Mouse (Mus musculus): ENCODE measurements around the gene Dlg4. TPM values are rescaled to one million over a fixed set of nuclear protein-coding genes. Genes with fewer than 3 reads are reported as not detected.

Dlg4 gene
- polyA plus RNA-seq, 1 experiment from 2014 or later: 5.1 TPM

DNA sequence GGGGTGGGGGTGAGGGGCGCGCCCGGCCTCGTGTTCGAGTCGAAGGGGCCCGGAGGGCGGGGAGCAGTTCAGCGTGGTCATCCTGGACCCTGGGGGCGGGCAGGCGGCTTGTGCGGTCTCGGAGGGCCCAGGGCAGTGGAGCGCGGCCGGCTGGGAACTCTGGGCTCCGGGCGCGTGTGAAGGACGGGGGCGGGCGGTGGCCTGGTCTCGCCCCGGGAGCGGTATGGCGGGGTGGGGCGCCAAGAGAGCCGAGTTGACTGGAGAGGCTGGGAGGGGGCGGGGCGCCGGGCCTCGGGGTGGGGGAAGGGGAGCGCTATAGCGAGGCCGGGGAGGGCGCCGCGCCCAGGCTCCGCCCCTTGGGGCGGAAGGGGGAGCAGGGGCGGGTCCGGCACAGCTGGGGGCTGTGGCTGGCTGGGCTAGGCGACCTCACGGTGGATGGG is 19.7 kb upstream of the Dlg4 start:
- under 1% methylated on average over 36 of the region's 44 CpGs for WGBS
- Histone ChIP-seq H3K27me3 (replicated peaks) (no peaks in the 10 kb centered on the region), H3K4me2 (peak overlapping the region; percentile 70), H3K9ac (peak overlapping the region; percentile 100), H3K9me3 (no peaks in the 10 kb centered on the region), H3K4me3 (peak overlapping the region; percentile 99), H3K4me1 (peaks cover 52% of the 10 kb centered on the region), H3K36me3 (peaks cover 56% of the 10 kb centered on the region), H3K27ac (replicated peaks) (peak overlapping the region; percentile 99)
- ATAC-seq (ENCODE audit: extremely low read depth, insufficient number of reproducible peaks, low FRiP score, low TSS enrichment): peak; percentile 58

DNA sequence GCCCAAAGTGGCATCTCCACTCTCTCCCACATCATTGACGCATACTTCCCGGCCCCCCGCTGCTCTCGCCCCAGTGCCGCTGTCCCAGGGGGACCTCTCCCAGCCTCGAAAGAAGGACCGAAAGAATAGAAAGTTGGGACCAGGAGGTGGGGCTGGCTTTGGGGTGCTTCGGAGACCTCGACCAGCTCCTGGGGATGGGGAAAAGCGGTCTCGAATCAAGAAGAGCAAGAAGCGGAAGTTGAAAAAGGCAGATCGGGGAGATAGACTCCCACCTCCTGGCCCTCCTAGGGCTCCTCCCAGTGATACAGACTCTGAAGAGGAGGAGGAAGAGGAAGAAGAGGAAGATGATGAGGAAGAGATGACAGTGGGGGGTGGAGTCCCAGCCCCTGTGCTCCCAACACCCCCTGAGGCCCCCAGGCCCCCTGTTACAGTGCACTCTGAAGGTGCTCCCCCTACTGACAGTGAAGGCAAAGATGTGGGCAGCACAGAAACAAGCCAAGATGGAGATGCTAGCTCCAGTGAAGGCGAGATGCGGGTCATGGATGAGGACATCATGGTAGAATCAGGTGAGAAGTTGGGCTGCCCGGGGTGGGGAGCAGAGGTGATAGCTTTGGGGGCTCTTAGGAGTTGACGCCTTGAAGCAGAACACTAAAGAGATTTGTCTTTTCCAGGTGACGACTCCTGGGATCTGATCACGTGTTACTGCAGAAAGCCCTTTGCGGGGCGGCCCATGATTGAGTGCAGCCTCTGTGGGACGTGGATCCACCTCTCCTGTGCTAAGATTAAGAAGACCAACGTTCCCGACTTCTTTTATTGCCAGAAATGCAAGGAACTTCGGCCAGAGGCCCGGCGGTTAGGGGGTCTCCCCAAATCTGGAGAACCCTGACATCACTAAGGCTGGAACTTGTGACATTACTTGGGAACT is 17.9 kb upstream of the Dlg4 start:
- peaks cover 60% of the 10 kb centered on the region for H3K4me1 ChIP-seq
- 87% methylated on average over 27 of the region's 27 CpGs for WGBS
- peak overlapping the region; percentile 99 for H3K4me3 ChIP-seq
- H3K9ac ChIP-seq: peak overlapping the region; percentile 100; the same call in 1 of the 2 replicates
- H3K9me3 ChIP-seq: no peaks in the 10 kb centered on the region
- peak overlapping the region; percentile 70 for H3K4me2 ChIP-seq
- peaks cover 44% of the 10 kb centered on the region for H3K36me3 ChIP-seq
- H3K27me3 ChIP-seq (replicated peaks): no peaks in the 10 kb centered on the region
- no peak for ATAC-seq (ENCODE audit: extremely low read depth, insufficient number of reproducible peaks, low FRiP score, low TSS enrichment)
- H3K27ac ChIP-seq (replicated peaks): no peak overlapping the region

DNA sequence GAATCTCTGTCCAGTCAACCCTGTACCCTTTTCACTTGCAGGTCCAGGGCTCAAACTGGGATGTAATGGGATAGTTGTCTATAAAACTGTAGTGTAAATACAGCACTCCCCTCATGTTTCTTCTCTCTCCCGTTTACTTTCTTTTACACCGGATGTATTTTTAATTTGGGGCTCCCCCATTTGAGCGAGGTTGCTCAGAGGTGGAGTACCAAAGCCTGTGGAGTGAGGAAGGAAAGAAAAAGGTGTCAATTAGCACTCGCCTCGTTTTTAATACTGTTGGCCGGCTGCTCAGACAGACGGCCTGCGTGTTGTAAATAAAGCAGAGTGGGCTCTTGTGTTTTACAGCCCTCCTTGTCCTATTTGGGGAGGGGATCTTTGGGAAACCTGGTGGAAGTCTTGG is 17.1 kb upstream of the Dlg4 start:
- Histone ChIP-seq H3K36me3 (peaks cover 36% of the 10 kb centered on the region), H3K4me1 (peaks cover 54% of the 10 kb centered on the region), H3K4me2 (peak overlapping the region; percentile 79), H3K9ac (0 out of 2 replicates have a peak overlapping the region, but pooled peaks have one; percentile 34), H3K27me3 (replicated peaks) (no peaks in the 10 kb centered on the region), H3K9me3 (no peaks in the 10 kb centered on the region), H3K4me3 (peak overlapping the region; percentile 79), H3K27ac (replicated peaks) (peak overlapping the region; percentile 96)
- ATAC-seq (ENCODE audit: extremely low read depth, insufficient number of reproducible peaks, low FRiP score, low TSS enrichment): no peak
- 84% methylated on average over 8 of the region's 8 CpGs for WGBS

DNA sequence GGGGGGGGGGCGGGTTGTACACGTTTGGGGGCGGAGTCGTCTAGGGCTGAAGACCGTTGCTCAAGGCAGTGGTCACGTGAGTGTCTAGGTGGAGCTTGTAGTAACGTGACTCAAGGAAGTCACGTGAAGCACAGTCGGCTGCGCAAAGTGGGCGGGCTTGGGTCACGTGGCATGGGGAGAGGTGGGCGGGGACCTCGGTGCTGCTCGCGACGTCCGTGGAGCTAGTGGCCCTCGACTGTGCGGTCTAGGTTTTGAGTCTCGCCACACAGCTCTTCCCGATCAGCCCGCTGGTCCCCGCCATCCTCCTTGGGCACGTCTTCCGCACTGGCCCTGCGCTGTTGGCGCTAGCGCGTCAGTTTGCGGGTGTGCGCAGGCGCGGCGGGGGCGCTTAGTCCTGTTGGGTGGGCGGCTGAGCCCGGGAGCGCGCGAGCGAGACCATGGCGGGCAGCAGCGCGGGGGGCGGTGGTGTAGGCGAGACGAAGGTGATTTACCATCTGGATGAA is 16.3 kb upstream of the Dlg4 start, which contains the start of gene Dvl2:
Dvl2 (plus strand) TSS at position 200 of the 503 bp plus-strand sequence.
- ATAC-seq (ENCODE audit: extremely low read depth, insufficient number of reproducible peaks, low FRiP score, low TSS enrichment): peak; percentile 52

DNA sequence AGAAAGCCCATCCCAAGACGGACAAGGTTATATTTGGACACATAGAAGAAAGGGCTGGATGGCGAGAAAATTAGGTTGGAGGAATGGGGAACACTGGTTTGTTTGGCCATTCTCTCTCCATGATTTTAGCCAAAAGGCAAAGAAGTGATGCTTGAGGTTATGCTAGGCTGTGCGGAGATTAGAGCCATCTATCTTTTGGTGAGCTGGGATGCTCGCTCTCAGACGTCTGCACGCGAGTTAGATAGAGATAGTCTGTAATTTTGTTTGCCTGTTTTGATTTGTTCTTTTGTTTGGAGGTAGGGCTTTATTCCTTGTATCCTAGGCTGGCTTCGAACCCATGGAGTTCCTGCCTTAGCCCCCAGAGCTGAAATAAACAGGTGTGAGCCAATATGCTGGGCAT is 15.6 kb upstream of the Dlg4 start:
- Histone ChIP-seq H3K27ac (replicated peaks) (peak overlapping the region; percentile 96), H3K36me3 (peaks cover 48% of the 10 kb centered on the region), H3K4me1 (peaks cover 52% of the 10 kb centered on the region), H3K9me3 (no peaks in the 10 kb centered on the region), H3K27me3 (replicated peaks) (no peaks in the 10 kb centered on the region), H3K4me2 (peak overlapping the region; percentile 79), H3K9ac (peak overlapping the region; percentile 93), H3K4me3 (peak overlapping the region; percentile 79)
- 9% methylated on average over 8 of the region's 8 CpGs for whole genome bisulfite sequencing
- ATAC-seq (ENCODE audit: extremely low read depth, insufficient number of reproducible peaks, low FRiP score, low TSS enrichment): no peak

More for the DNA sequence above, 16.3 kb upstream of the Dlg4 start, which contains the start of gene Dvl2:
- Histone ChIP-seq H3K27me3 (replicated peaks) (no peaks in the 10 kb centered on the region), H3K4me1 (peaks cover 52% of the 10 kb centered on the region), H3K9me3 (no peaks in the 10 kb centered on the region), H3K9ac (peak within 1 kb of the TSS; percentile 93), H3K27ac (replicated peaks) (peak within 1 kb of the TSS; percentile 96), H3K4me2 (peak within 1 kb of the TSS; percentile 79), H3K4me3 (peak within 1 kb of the TSS; percentile 79), H3K36me3 (peaks cover 41% of the 10 kb centered on the region)
- WGBS: under 1% methylated on average over 47 of the region's 48 CpGs

DNA sequence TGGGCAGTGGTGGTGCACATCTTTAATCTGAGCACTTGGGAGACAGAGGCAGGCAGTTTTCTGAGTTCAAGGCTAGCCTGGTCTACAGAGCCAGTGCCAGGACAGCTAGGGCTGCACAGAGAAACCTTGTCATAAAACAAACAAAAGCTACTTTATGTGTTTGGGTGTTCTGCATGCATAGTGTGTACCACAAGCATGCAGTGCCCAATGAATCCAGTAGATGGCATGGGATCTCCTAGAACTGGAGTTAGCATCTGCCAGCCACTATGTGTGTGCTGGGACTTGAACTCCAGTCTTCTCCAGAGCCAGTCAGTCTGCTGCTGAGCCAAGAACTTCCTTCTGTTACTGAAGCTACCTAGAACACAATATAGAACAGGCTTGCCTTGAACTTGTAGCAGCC is 14.9 kb upstream of the Dlg4 start:
- Histone ChIP-seq H3K27me3 (replicated peaks) (no peaks in the 10 kb centered on the region), H3K4me1 (peaks cover 52% of the 10 kb centered on the region), H3K4me2 (peak overlapping the region; percentile 79), H3K9ac (peak overlapping the region; percentile 93), H3K27ac (replicated peaks) (no peak overlapping the region), H3K4me3 (peak overlapping the region; percentile 79), H3K9me3 (no peaks in the 10 kb centered on the region), H3K36me3 (peaks cover 55% of the 10 kb centered on the region)
- ATAC-seq (ENCODE audit: extremely low read depth, insufficient number of reproducible peaks, low FRiP score, low TSS enrichment): no peak

DNA sequence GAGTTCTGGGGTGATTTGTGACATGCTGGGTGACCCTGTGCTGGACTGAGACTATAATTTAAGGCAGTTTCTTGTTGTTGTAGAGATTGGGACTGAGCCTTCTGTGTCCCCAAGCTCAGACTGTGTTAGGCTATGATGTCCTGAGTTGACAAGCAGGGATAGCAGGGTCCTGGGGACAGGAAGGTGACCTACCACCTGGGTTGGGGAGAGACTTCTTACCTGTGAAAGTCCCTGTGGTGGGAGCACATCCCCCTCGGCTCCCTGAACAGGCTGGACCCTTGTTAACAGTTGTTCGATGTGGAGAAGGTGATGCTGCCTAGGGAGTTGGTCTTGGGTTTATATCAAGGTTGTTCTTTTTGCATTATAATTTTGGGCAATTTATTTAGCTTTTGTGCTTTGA is 14.3 kb upstream of the Dlg4 start:
- H3K4me3 ChIP-seq: peak overlapping the region; percentile 79
- H3K36me3 ChIP-seq: peaks cover 61% of the 10 kb centered on the region
- peak overlapping the region; percentile 44; the same call in 1 of the 2 replicates for H3K9ac ChIP-seq

DNA sequence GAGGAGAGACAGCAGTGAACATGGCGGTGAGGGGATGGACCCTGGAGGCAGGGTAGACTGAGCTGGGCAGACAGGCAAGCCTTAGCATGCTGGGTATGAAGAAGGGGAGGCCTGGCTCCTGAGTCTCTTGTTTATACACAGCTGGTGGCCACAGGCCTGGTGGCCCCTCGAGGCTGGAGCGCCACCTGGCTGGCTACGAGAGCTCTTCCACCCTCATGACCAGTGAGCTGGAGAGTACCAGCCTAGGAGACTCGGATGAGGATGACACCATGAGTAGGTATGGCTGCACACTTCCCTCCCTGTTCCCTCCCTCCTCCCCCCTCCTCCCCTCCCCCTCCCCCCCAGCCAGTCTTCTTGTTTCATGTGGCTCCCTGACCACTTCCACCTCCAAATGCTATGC is 11.2 kb upstream of the Dlg4 start:
- Histone ChIP-seq H3K27ac (replicated peaks) (no peak overlapping the region), H3K9me3 (no peaks in the 10 kb centered on the region), H3K27me3 (replicated peaks) (no peaks in the 10 kb centered on the region), H3K36me3 (peaks cover 65% of the 10 kb centered on the region), H3K4me1 (peaks cover 30% of the 10 kb centered on the region), H3K4me3 (no peak overlapping the region), H3K4me2 (no peak overlapping the region), H3K9ac (no peak overlapping the region)
- ATAC-seq (ENCODE audit: extremely low read depth, insufficient number of reproducible peaks, low FRiP score, low TSS enrichment): no peak
- WGBS: 53% methylated on average over 5 of the region's 5 CpGs

More for the DNA sequence above, 14.3 kb upstream of the Dlg4 start:
- peak overlapping the region; percentile 79 for H3K4me2 ChIP-seq
- H3K9me3 ChIP-seq: no peaks in the 10 kb centered on the region
- WGBS: 81% methylated on average over 2 of the region's 2 CpGs
- no peaks in the 10 kb centered on the region for H3K27me3 ChIP-seq (replicated peaks)
- peaks cover 49% of the 10 kb centered on the region for H3K4me1 ChIP-seq
- H3K27ac ChIP-seq (replicated peaks): no peak overlapping the region
- no peak for ATAC-seq (ENCODE audit: extremely low read depth, insufficient number of reproducible peaks, low FRiP score, low TSS enrichment)

DNA sequence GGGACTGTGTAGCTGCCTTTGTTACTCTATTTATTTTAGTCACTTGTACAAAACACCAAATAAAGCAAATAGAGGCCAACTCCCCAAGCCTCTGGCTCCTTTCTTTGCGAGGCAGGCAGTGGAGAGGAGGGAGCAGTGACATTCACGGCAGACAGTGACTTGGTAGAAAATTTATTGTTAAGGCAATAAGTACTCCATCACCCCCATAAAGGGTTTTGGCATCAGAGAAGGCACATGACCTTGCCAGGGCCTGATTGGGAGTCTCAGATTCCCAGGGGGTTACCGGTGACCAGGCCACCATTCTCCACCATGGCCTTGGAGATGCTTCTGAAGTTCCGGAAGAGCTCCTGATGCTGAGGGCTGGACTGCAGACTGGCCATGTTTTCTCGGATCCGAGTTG is 6.7 kb upstream of the Dlg4 start:
- Histone ChIP-seq H3K9ac (no peak overlapping the region), H3K9me3 (no peaks in the 10 kb centered on the region), H3K4me2 (no peak overlapping the region), H3K36me3 (peaks cover 93% of the 10 kb centered on the region), H3K27me3 (replicated peaks) (no peaks in the 10 kb centered on the region), H3K4me3 (no peak overlapping the region), H3K4me1 (peaks cover 16% of the 10 kb centered on the region), H3K27ac (replicated peaks) (no peak overlapping the region)
- 83% methylated on average over 6 of the region's 6 CpGs for WGBS
- ATAC-seq (ENCODE audit: extremely low read depth, insufficient number of reproducible peaks, low FRiP score, low TSS enrichment): no peak

DNA sequence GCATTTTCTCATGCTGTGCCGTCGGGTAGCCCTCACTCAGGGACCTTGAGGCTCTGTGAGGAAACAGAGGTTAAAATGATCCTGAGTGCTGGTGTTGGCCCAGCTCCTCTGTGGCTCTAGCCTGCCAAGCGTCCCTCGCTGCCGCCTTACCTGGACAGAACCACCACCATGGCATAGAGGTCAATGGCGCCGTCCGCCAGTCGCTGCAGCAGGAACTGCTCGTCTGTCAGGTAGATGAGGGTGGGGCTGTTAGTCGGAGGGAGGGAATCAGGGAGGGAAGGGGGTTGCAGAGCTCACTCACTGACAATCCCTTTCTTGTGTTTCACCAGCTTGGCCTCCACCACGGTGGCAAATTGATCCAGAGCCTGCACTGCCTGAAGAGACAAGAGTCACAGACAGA is 6.2 kb upstream of the Dlg4 start:
- no peaks in the 10 kb centered on the region for H3K9me3 ChIP-seq
- ATAC-seq (ENCODE audit: extremely low read depth, insufficient number of reproducible peaks, low FRiP score, low TSS enrichment): no peak
- no peak overlapping the region for H3K4me2 ChIP-seq
- peaks cover 19% of the 10 kb centered on the region for H3K4me1 ChIP-seq
- no peak overlapping the region for H3K4me3 ChIP-seq
- peaks cover 87% of the 10 kb centered on the region for H3K36me3 ChIP-seq
- no peaks in the 10 kb centered on the region for H3K27me3 ChIP-seq (replicated peaks)
- 85% methylated on average over 12 of the region's 12 CpGs for WGBS
- H3K9ac ChIP-seq: no peak overlapping the region
- no peak overlapping the region for H3K27ac ChIP-seq (replicated peaks)

DNA sequence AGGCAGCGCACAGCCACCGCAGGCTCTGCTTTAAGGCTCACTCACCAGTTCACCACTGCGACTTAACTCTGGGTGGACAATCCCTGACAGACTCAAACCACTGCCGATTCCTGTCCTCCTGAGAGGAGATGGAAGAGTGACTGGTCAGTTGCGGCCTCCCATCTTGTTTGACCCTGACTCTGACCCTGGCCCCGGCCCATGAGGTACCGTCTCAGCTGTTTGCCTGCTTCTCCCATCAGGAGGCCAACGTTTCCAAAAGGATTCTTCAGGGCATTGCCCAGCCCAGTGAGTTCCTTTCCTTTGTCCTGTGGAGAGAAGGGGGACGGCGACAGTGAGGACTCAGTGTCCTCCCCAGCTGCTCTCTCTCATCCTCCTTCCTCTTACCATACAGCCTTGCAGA is 5.8 kb upstream of the Dlg4 start:
- ATAC-seq (ENCODE audit: extremely low read depth, insufficient number of reproducible peaks, low FRiP score, low TSS enrichment): no peak
- no peak overlapping the region for H3K4me2 ChIP-seq
- peaks cover 83% of the 10 kb centered on the region for H3K36me3 ChIP-seq
- 88% methylated on average over 10 of the region's 10 CpGs for WGBS
- H3K27ac ChIP-seq (replicated peaks): no peak overlapping the region
- H3K9ac ChIP-seq: no peak overlapping the region
- H3K9me3 ChIP-seq: no peaks in the 10 kb centered on the region
- no peak overlapping the region for H3K4me3 ChIP-seq
- H3K27me3 ChIP-seq (replicated peaks): no peaks in the 10 kb centered on the region
- H3K4me1 ChIP-seq: peaks cover 22% of the 10 kb centered on the region
